Mouse (Mus musculus): ENCODE measurements around the gene Tmed11. TPM values are rescaled to one million over a fixed set of nuclear protein-coding genes. Genes with fewer than 3 reads are reported as not detected.

Tmed11 gene
- polyA plus RNA-seq (2015; fragmentation: Nextera tagmentation; extraction: Ambion mirVana): not detected in 2 replicates

DNA sequence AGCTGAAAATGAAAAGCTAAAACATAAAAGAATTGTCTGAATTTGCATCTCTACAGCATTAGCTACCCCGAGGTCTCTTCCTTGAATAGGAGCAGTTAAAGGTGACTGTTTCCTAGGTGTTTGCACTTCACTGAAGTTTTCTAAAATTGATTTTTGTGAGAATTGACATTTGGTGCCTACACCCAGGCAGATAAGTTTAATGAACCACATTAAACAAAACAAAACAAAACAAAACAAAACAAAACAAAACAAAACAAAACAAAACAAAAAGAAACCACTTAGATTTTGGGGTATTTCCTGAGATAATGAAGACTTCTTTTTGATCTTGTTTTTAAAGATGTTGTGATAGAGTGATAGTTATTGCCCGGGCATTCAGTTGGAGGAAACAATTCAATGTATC, at the start of gene Tmed11:
Gene Tmed11, minus strand, starts transcription at position 101 of the 400 bp plus-strand sequence.

GRCm38 (mm10) chr5:108808750-108809149, 13.6 kb upstream of the Tmed11 start, which contains the start of gene Vmn2r8:
Gene Vmn2r8, minus strand, starts transcription at chr5:108808850.

DNA sequence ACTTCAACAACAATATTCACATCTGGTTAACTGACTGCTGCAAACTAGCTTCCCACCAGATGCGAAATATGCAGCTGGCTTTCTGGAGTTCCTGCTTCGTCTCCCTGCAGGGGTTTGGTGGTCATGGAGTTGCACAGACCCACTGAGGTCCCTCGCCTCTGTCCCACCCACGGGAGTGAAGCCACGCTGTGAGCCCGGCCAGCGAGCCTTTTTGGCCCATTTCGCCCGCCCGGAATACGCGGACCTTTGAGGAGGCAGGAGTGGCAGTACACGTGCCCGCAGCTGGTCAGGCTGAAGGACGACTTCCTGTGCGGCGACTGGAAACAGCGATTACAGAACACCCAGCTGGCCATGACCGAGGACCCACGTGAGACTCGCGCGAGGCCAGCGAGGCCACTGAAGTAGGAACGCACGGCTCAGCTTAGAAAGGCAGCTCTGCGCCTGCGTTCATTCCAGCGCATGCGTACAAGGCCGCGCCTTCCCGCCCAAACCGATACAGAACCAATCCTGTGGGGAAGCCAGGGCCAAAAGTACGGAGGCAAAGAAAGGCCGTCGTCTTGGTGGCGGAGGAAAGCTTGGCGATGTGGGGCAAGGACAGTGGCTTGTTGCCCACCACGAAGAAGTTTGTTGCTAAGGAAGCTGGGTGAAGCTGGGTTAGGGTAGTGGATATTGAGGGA, 20.4 kb downstream of the Tmed11 start, which contains the start of gene Rnf212:
Gene Rnf212, minus strand, starts transcription at position 353 of the 677 bp plus-strand sequence.

Other genes starting within 250 kb of the Tmed11 start
- gene Cplx1, start 245.3 kb downstream of the Tmed11 start, polyA plus RNA-seq (2015; fragmentation: Nextera tagmentation; extraction: Ambion mirVana): 402 and 444 TPM in 2 replicates
- gene Gak, start 165.6 kb downstream of the Tmed11 start, polyA plus RNA-seq (2015; fragmentation: Nextera tagmentation; extraction: Ambion mirVana): 35.2 and 41.6 TPM in 2 replicates
- gene Tmem175, start 165.6 kb downstream of the Tmed11 start, polyA plus RNA-seq (2015; fragmentation: Nextera tagmentation; extraction: Ambion mirVana): 36.6 and 37.7 TPM in 2 replicates
- gene Idua, start 135.0 kb downstream of the Tmed11 start, polyA plus RNA-seq (2015; fragmentation: Nextera tagmentation; extraction: Ambion mirVana): 9.2 and 10.1 TPM in 2 replicates
- gene Dgkq, start 125.7 kb downstream of the Tmed11 start, polyA plus RNA-seq (2015; fragmentation: Nextera tagmentation; extraction: Ambion mirVana): 19.9 and 26.2 TPM in 2 replicates
- gene Slc26a1, start 119.8 kb downstream of the Tmed11 start, polyA plus RNA-seq (2015; fragmentation: Nextera tagmentation; extraction: Ambion mirVana): 3.3 and 3.5 TPM in 2 replicates
- 19.9 and 23.5 TPM in 2 replicates for gene Fgfrl1, start 103.0 kb downstream of the Tmed11 start, polyA plus RNA-seq (2015; fragmentation: Nextera tagmentation; extraction: Ambion mirVana)
- 0.26 TPM in 1 of 2 replicates, not detected in the other for gene Rnf212, start 20.4 kb downstream of the Tmed11 start, polyA plus RNA-seq (2015; fragmentation: Nextera tagmentation; extraction: Ambion mirVana)
- gene Vmn2r8, start 13.5 kb upstream of the Tmed11 start, polyA plus RNA-seq (2015; fragmentation: Nextera tagmentation; extraction: Ambion mirVana): not detected in 2 replicates
- not detected in 2 replicates for gene Vmn2r9, start 57.2 kb upstream of the Tmed11 start, polyA plus RNA-seq (2015; fragmentation: Nextera tagmentation; extraction: Ambion mirVana)
- not detected in 2 replicates for gene Vmn2r10, start 211.2 kb upstream of the Tmed11 start, polyA plus RNA-seq (2015; fragmentation: Nextera tagmentation; extraction: Ambion mirVana)

Data from neural tube, postnatal 0 days (tissue).